Mouse (Mus musculus): ENCODE results near the gene Bnc1. TPM values are rescaled to one million over a fixed set of nuclear protein-coding genes. Genes with fewer than 3 reads are reported as not detected.

Bnc1 gene
- polyA plus RNA-seq, 1 experiment from 2014 or later: 5.1 TPM

GRCm38 (mm10) chr7:81991611-81992061 lies 456 bp downstream of the Bnc1 start:
- Histone ChIP-seq H3K4me3 (ENCODE audit: low read depth, low read length) (peak overlapping the region; percentile 48), H3K4me1 (replicated peaks; ENCODE audit: control insufficient read depth, insufficient read depth, low read length) (no peaks in the 10 kb centered on the region), H3K9ac (ENCODE audit: low read depth, low read length) (peak overlapping the region; percentile 53; the same call in 1 of the 2 replicates), H3K36me3 (ENCODE audit: control insufficient read depth, insufficient read depth, low read length) (no peaks in the 10 kb centered on the region), H3K9me3 (ENCODE audit: control insufficient read depth, low read length) (no peaks in the 10 kb centered on the region), H3K27ac (ENCODE audit: low read depth, low read length) (peak overlapping the region; percentile 13; the same call in 1 of the 2 replicates), H3K4me2 (peak overlapping the region; percentile 65), H3K27me3 (replicated peaks; ENCODE audit: control insufficient read depth, insufficient read depth, low read length) (peaks cover 78% of the 10 kb centered on the region)
- 2% methylated on average over 36 of the region's 36 CpGs for WGBS
- DNase-seq (ENCODE audit: low spot score) (peak; percentile 43), ATAC-seq (replicated peaks; ENCODE audit: low FRiP score) (no peak)

GRCm38 (mm10) chr7:81991116-81991515 lies 976 bp downstream of the Bnc1 start:
- Histone ChIP-seq H3K27ac (ENCODE audit: low read depth, low read length) (no peak overlapping the region), H3K4me1 (replicated peaks; ENCODE audit: control insufficient read depth, insufficient read depth, low read length) (no peaks in the 10 kb centered on the region), H3K4me2 (peak overlapping the region; percentile 65), H3K27me3 (replicated peaks; ENCODE audit: control insufficient read depth, insufficient read depth, low read length) (peaks cover 73% of the 10 kb centered on the region), H3K4me3 (ENCODE audit: low read depth, low read length) (peak overlapping the region; percentile 48), H3K9ac (ENCODE audit: low read depth, low read length) (0 out of 2 replicates have a peak overlapping the region, but pooled peaks have one; percentile 25), H3K36me3 (ENCODE audit: control insufficient read depth, insufficient read depth, low read length) (no peaks in the 10 kb centered on the region), H3K9me3 (ENCODE audit: control insufficient read depth, low read length) (no peaks in the 10 kb centered on the region)
- 11% methylated on average over 12 of the region's 12 CpGs for WGBS
- DNase-seq (ENCODE audit: low spot score) (peak; percentile 29), ATAC-seq (replicated peaks; ENCODE audit: low FRiP score) (no peak)

GRCm38 (mm10) chr7:81983651-81984050 lies 8.4 kb downstream of the Bnc1 start:
- Histone ChIP-seq H3K4me3 (ENCODE audit: low read depth, low read length) (no peak overlapping the region), H3K27ac (ENCODE audit: low read depth, low read length) (no peak overlapping the region), H3K4me2 (no peak overlapping the region), H3K27me3 (replicated peaks; ENCODE audit: control insufficient read depth, insufficient read depth, low read length) (peaks cover 8% of the 10 kb centered on the region), H3K9ac (ENCODE audit: low read depth, low read length) (no peak overlapping the region), H3K4me1 (replicated peaks; ENCODE audit: control insufficient read depth, insufficient read depth, low read length) (no peaks in the 10 kb centered on the region), H3K9me3 (ENCODE audit: control insufficient read depth, low read length) (no peaks in the 10 kb centered on the region), H3K36me3 (ENCODE audit: control insufficient read depth, insufficient read depth, low read length) (no peaks in the 10 kb centered on the region)
- WGBS: 59% methylated on average over 6 of the region's 6 CpGs
- DNase-seq (ENCODE audit: low spot score): no peak
- no peak for ATAC-seq (replicated peaks; ENCODE audit: low FRiP score)

- DNase-seq (ENCODE audit: low spot score) (no peak), ATAC-seq (replicated peaks; ENCODE audit: low FRiP score) (no peak)
- H3K36me3 ChIP-seq (ENCODE audit: control insufficient read depth, insufficient read depth, low read length): no peaks in the 10 kb centered on the region
- H3K9me3 ChIP-seq (ENCODE audit: control insufficient read depth, low read length): no peaks in the 10 kb centered on the region
- WGBS: 73% methylated on average over 8 of the region's 8 CpGs
- H3K4me2 ChIP-seq: no peak overlapping the region
- H3K4me3 ChIP-seq (ENCODE audit: low read depth, low read length): no peak overlapping the region
- H3K4me1 ChIP-seq (replicated peaks; ENCODE audit: control insufficient read depth, insufficient read depth, low read length): no peaks in the 10 kb centered on the region
- no peak overlapping the region for H3K27ac ChIP-seq (ENCODE audit: low read depth, low read length)
- H3K9ac ChIP-seq (ENCODE audit: low read depth, low read length): no peak overlapping the region
- no peaks in the 10 kb centered on the region for H3K27me3 ChIP-seq (replicated peaks; ENCODE audit: control insufficient read depth, insufficient read depth, low read length)
Observed at GRCm38 (mm10) chr7:81978304-81978703, 13.8 kb downstream of the Bnc1 start.

GRCm38 (mm10) chr7:81974616-81975015 lies 17.5 kb downstream of the Bnc1 start:
- ATAC-seq (replicated peaks; ENCODE audit: low FRiP score) (no peak), DNase-seq (ENCODE audit: low spot score) (no peak)

GRCm38 (mm10) chr7:81973939-81974338 lies 18.2 kb downstream of the Bnc1 start:
- ATAC-seq (replicated peaks; ENCODE audit: low FRiP score): no peak
- Histone ChIP-seq H3K27ac (ENCODE audit: low read depth, low read length) (no peak overlapping the region), H3K27me3 (replicated peaks; ENCODE audit: control insufficient read depth, insufficient read depth, low read length) (no peaks in the 10 kb centered on the region), H3K4me2 (no peak overlapping the region), H3K4me1 (replicated peaks; ENCODE audit: control insufficient read depth, insufficient read depth, low read length) (no peaks in the 10 kb centered on the region), H3K9ac (ENCODE audit: low read depth, low read length) (no peak overlapping the region), H3K9me3 (ENCODE audit: control insufficient read depth, low read length) (no peaks in the 10 kb centered on the region), H3K36me3 (ENCODE audit: control insufficient read depth, insufficient read depth, low read length) (no peaks in the 10 kb centered on the region), H3K4me3 (ENCODE audit: low read depth, low read length) (no peak overlapping the region)
- DNase-seq (ENCODE audit: low spot score): no peak
- 89% methylated on average over 12 of the region's 12 CpGs for WGBS

More at GRCm38 (mm10) chr7:81974616-81975015, 17.5 kb downstream of the Bnc1 start:
- Histone ChIP-seq H3K27me3 (replicated peaks; ENCODE audit: control insufficient read depth, insufficient read depth, low read length) (no peaks in the 10 kb centered on the region), H3K4me3 (ENCODE audit: low read depth, low read length) (no peak overlapping the region), H3K9me3 (ENCODE audit: control insufficient read depth, low read length) (no peaks in the 10 kb centered on the region), H3K9ac (ENCODE audit: low read depth, low read length) (no peak overlapping the region), H3K27ac (ENCODE audit: low read depth, low read length) (no peak overlapping the region), H3K4me1 (replicated peaks; ENCODE audit: control insufficient read depth, insufficient read depth, low read length) (no peaks in the 10 kb centered on the region), H3K4me2 (no peak overlapping the region), H3K36me3 (ENCODE audit: control insufficient read depth, insufficient read depth, low read length) (no peaks in the 10 kb centered on the region)
- 85% methylated on average over 10 of the region's 10 CpGs for WGBS

- Histone ChIP-seq H3K9me3 (ENCODE audit: control insufficient read depth, low read length) (no peaks in the 10 kb centered on the region), H3K27ac (ENCODE audit: low read depth, low read length) (no peak overlapping the region), H3K9ac (ENCODE audit: low read depth, low read length) (no peak overlapping the region), H3K27me3 (replicated peaks; ENCODE audit: control insufficient read depth, insufficient read depth, low read length) (no peaks in the 10 kb centered on the region), H3K4me1 (replicated peaks; ENCODE audit: control insufficient read depth, insufficient read depth, low read length) (no peaks in the 10 kb centered on the region), H3K36me3 (ENCODE audit: control insufficient read depth, insufficient read depth, low read length) (no peaks in the 10 kb centered on the region), H3K4me2 (no peak overlapping the region), H3K4me3 (ENCODE audit: low read depth, low read length) (no peak overlapping the region)
- ATAC-seq (replicated peaks; ENCODE audit: low FRiP score) (no peak), DNase-seq (ENCODE audit: low spot score) (no peak)
- WGBS: 89% methylated on average over 5 of the region's 5 CpGs
Observed at GRCm38 (mm10) chr7:81973339-81973738, 18.8 kb downstream of the Bnc1 start.

- H3K4me3 ChIP-seq (ENCODE audit: low read depth, low read length): no peak overlapping the region
- no peak overlapping the region for H3K27ac ChIP-seq (ENCODE audit: low read depth, low read length)
- ATAC-seq (replicated peaks; ENCODE audit: low FRiP score) (no peak), DNase-seq (ENCODE audit: low spot score) (no peak)
- H3K4me2 ChIP-seq: no peak overlapping the region
- H3K9me3 ChIP-seq (ENCODE audit: control insufficient read depth, low read length): no peaks in the 10 kb centered on the region
- 32% methylated on average over 6 of the region's 6 CpGs for WGBS
- no peaks in the 10 kb centered on the region for H3K36me3 ChIP-seq (ENCODE audit: control insufficient read depth, insufficient read depth, low read length)
- H3K27me3 ChIP-seq (replicated peaks; ENCODE audit: control insufficient read depth, insufficient read depth, low read length): no peaks in the 10 kb centered on the region
- H3K9ac ChIP-seq (ENCODE audit: low read depth, low read length): no peak overlapping the region
- no peaks in the 10 kb centered on the region for H3K4me1 ChIP-seq (replicated peaks; ENCODE audit: control insufficient read depth, insufficient read depth, low read length)
Observed at GRCm38 (mm10) chr7:81968975-81969374, 23.1 kb downstream of the Bnc1 start.

- H3K36me3 ChIP-seq (ENCODE audit: control insufficient read depth, insufficient read depth, low read length): no peaks in the 10 kb centered on the region
- H3K4me3 ChIP-seq (ENCODE audit: low read depth, low read length): no peak overlapping the region
- H3K9me3 ChIP-seq (ENCODE audit: control insufficient read depth, low read length): no peaks in the 10 kb centered on the region
- ATAC-seq (replicated peaks; ENCODE audit: low FRiP score): no peak
- H3K27ac ChIP-seq (ENCODE audit: low read depth, low read length): no peak overlapping the region
- no peaks in the 10 kb centered on the region for H3K4me1 ChIP-seq (replicated peaks; ENCODE audit: control insufficient read depth, insufficient read depth, low read length)
- DNase-seq (ENCODE audit: low spot score): no peak
- no peak overlapping the region for H3K9ac ChIP-seq (ENCODE audit: low read depth, low read length)
- no peak overlapping the region for H3K4me2 ChIP-seq
- 65% methylated on average over 4 of the region's 4 CpGs for WGBS
- H3K27me3 ChIP-seq (replicated peaks; ENCODE audit: control insufficient read depth, insufficient read depth, low read length): no peaks in the 10 kb centered on the region
Observed at GRCm38 (mm10) chr7:81968451-81968850, 23.6 kb downstream of the Bnc1 start.

All from liver, embryonic 11.5 days (tissue).